Mouse (Mus musculus): ENCODE results near the gene Glrx2.

DNA sequence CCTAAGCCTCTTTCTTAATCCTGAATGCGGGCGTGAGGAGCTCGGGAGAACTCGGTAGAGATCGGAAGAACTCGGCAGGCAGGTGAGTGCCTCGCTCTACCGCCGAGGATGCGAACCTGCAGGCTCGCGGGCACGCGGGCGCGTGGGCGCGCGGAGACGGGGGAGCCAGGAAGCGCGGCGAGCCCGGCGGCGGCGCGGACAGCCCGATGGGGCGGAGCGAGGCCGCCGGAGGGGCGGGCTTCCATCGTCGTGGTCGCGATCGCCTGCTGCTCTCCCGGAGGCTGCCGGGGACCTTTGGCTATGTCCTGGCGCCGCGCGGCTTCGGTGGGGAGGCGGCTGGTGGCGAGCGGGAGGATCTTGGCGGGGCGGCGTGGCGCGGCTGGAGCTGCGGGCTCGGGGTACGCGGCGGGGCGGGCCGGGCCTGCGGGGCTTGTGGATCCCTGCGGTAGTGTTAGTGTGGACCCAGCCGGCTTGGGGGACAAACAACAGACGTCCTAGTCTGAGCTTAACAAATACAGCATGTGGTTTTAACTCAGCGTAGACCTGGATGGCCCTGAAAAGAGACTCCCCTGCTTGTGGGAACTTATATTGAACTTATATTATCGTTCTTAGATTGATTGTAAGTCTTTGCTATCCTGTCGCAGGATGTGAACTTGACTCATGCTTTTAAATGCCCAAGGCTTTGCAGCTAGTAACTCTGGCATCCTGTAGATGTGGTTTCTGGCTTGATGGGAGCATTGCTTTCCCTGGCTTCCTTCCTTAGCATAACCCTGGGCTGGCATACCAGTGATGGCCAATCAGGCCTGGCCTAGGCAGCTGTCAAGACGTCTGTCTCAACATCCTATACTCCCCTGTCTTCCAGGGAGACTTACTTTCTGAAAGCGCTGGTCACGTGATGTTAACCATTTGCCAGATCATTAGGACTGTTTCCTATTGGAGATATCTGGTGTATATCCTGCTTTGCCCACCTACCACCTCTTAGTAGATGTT lies 23.5 kb downstream of the Glrx2 start:
- TF ChIP-seq CTCF (IDR thresholded peaks at IDR 0.05; ENCODE audit: borderline replicate concordance, insufficient read depth, low read length) (no peak), POLR2A (IDR thresholded peaks at IDR 0.05; ENCODE audit: low read depth, low read length) (peak; percentile 46)
